Mouse (Mus musculus) thymus, postnatal 14 days (tissue): ENCODE measurements around the gene Endov.

Source experiments
- DNase-seq: peaks from one replicate; pipeline ENCODE4 v3.0.0; 2021

Gene Endov

GRCm38 (mm10) chr11:119547183-119547921 lies 56.2 kb downstream of the Endov start, which contains the start of gene Nptx1:
Gene Nptx1 (minus strand): TSS chr11:119547753.
- peak; percentile 15 for DNase-seq

- peak; percentile 16 for DNase-seq
Measured at GRCm38 (mm10) chr11:119547951-119548591, 56.9 kb downstream of the Endov start.

GRCm38 (mm10) chr11:119548741-119549370 lies 57.7 kb downstream of the Endov start:
- DNase-seq: peak; percentile 32

- DNase-seq: no peak
Measured at GRCm38 (mm10) chr11:119549371-119549811, 58.2 kb downstream of the Endov start.

DNA sequence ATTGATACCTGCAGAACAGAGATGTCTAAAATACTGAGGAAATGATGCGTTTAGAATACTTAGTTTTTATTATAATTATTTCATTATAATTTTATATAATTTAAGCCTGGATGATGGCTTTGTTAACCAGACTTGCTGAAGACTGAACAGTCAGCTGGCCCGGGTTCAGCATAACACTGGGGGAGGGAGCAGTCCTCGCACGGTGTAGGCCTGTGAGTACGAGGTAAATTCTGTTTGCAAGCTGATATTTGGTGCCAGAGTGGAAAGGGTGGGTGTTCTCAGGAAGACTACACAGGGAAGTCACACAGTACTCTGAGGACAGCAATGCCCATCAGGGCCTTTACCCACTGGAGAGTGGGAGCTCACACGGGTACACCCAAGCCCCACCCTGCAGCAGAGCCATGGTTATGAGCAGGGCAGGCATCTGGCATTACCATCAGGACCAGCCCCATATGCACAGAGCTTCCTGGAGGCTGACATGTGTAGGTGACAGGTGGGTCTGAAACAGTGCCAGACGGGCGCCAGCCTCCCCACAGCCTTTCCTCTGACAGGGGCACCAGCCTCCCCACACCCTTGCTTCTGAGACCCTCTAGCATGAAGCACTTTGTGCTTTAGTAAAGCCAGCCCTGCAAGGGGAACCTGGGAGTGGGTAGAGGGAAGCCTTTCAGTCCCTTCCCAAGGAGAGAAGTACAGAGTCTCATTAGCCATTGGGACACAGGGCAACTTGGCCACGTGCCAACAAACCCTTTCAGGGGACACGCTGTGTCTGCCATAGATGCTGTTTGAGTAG lies 59.6 kb downstream of the Endov start:
- DNase-seq: no peak

- DNase-seq: no peak
Measured at GRCm38 (mm10) chr11:119551468-119551867, 60.3 kb downstream of the Endov start.

DNA sequence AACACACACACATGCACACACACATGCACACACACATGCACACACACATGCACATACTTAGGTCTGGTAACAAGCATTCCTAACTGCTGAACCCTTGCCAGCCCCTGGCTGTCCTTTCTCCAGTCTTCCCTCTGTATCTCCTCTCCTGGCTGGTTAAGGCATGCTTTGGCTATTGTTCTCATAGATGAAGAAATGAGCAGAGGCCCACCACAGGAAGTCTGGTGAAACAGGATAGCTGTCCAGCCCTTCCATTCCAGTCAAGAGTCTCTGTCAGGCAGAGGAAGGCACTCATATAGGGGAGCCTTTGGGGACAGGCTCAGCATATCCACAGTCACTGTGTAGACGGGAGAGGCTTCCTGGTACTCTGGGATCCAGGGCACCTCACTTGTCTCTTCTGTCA lies 61.2 kb downstream of the Endov start:
- DNase-seq: no peak

GRCm38 (mm10) chr11:119552902-119553802 lies 62.0 kb downstream of the Endov start:
- no peak for DNase-seq

GRCm38 (mm10) chr11:119554706-119555105 lies 63.6 kb downstream of the Endov start:
- no peak for DNase-seq

DNA sequence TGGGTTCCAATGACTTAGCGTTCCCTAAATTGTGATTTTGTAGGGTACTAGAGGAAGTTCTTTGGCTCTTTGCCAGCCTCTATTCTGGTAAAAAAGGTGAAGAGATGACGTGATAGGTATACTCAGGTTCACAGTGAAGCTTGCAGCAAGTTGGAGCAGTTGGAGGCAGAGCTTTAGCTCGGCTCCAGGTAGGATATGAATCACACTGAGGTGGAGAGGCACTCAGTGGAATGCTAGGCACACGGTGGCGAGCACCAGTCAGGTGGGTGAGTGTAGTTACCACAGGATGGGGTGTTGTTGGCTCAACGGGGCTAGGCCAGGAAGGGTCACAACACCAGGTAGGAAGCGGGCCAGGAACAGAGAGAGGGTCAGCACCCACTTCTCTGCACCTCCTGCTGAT lies 64.0 kb downstream of the Endov start:
- DNase-seq: no peak

- no peak for DNase-seq
Measured at GRCm38 (mm10) chr11:119557940-119558869, 67.1 kb downstream of the Endov start.

DNA sequence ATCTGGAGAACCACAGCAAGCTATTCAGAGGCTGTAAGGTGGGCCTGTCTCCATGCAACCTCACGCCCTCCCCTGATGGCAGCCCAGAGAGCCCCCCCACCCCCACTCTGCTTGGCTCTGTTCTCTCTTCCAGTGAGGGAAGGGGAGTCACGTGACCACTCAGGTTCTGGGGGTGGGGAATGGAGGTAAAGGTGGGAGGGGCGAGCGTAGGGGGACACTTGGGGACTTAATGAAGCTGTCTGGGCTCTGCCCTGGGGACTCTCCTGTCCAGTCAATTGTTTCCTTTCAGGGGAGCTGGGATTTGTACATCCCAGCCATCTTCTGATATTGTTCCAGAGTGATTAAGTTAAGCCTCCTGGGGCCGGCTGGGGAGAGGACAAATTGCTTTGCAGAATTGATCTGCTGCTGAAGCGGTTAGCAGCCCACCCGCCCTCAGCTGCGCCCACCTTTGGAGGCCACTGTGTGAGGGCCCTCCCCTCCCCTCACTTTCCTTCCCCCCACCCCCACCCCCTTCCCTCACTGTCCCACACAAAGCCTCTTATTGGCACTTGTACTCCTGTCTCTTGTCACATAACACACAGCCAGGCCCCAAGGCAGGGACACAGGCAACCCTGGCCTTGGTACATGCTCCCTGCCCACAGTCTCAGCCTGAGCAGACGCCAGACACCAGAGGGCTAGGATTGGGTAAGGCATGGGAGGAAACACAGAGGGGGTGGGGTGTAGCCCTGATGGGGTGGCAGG lies 67.9 kb downstream of the Endov start:
- DNase-seq: no peak
